22 mouse cellular contexts compared by ENCODE assay signal in genomic region chr12:80226101-80226500, GRCm38 (mm10). TPM values are rescaled to one million over a fixed set of nuclear protein-coding genes. Genes with fewer than 3 reads are reported as not detected.
DNase-seq lines count a peak whose midpoint lies in the region; ATAC-seq lines count a peak whose summit lies in the region.
"Had no signal": no experiment of that assay in that cellular context is flagged by ENCODE, and none has a peak within 500 bp of the region (broad histone marks: within the 10 kb centered on the region; RNA-seq: fewer than 3 reads in every experiment).

No protein-coding gene starts in this region.

- no peak overlapping the region for H3K4me2 ChIP-seq in heart, embryonic 11.5 days
- H3K4me2 ChIP-seq in intestine, embryonic 15.5 days (replicated peaks): no peak overlapping the region
- H3K4me2 ChIP-seq in intestine, embryonic 16.5 days (ENCODE audit: low read depth, low read length): no peak overlapping the region
- no peak overlapping the region for H3K4me2 ChIP-seq in lung, embryonic 16.5 days (ENCODE audit: low read depth, low read length)
- H3K4me2 ChIP-seq in forebrain, embryonic 15.5 days (replicated peaks): no peak overlapping the region
- H3K4me2 ChIP-seq: forebrain, embryonic 12.5 days; hindbrain, embryonic 13.5 days; kidney, embryonic 15.5 days; liver, embryonic 13.5 days had no signal

- no peak overlapping the region for H3K4me3 ChIP-seq in heart, embryonic 11.5 days (ENCODE audit: low read depth, low read length)
- H3K4me3 ChIP-seq in intestine, embryonic 15.5 days (replicated peaks): no peak overlapping the region
- H3K4me3 ChIP-seq in intestine, embryonic 16.5 days (ENCODE audit: low read length): no peak overlapping the region
- H3K4me3 ChIP-seq in lung, embryonic 16.5 days (ENCODE audit: low read length): no peak overlapping the region
- no peak overlapping the region for H3K4me3 ChIP-seq in forebrain, embryonic 15.5 days
- H3K4me3 ChIP-seq: erythroblast, embryonic 14.5 days; forebrain, embryonic 12.5 days; hindbrain, embryonic 13.5 days; kidney, embryonic 15.5 days; liver, embryonic 13.5 days had no signal

- H3K27ac ChIP-seq in heart, embryonic 11.5 days (ENCODE audit: low read depth, low read length): peak overlapping the region; percentile 12; the same call in 1 of the 2 replicates
- 0 out of 2 replicates have a peak overlapping the region, but pooled peaks have one; percentile 18 for H3K27ac ChIP-seq in intestine, embryonic 15.5 days
- H3K27ac ChIP-seq in intestine, embryonic 16.5 days (ENCODE audit: low read length): no peak overlapping the region
- H3K27ac ChIP-seq in lung, embryonic 16.5 days (ENCODE audit: low read length): 0 out of 2 replicates have a peak overlapping the region, but pooled peaks have one; percentile 18
- no peak overlapping the region for H3K27ac ChIP-seq in forebrain, embryonic 15.5 days (replicated peaks)
- H3K27ac ChIP-seq: forebrain, embryonic 12.5 days; hindbrain, embryonic 13.5 days; kidney, embryonic 15.5 days; liver, embryonic 13.5 days had no signal

- DNase-seq in heart, adult 11 months: no peak
- DNase-seq in lung, postnatal 14 days: no peak
- DNase-seq in c-Kit-positive CD71-positive TER-119-positive erythroid progenitor cells, embryonic 14.5 days (ENCODE audit: low spot score): no peak
- DNase-seq: adrenal gland, postnatal 25 days; cerebellum, adult 11 months; cerebellum, adult 9-11 months; gastrocnemius, postnatal 36 days; layer of hippocampus, adult 9-11 months; liver, embryonic 13.5 days; lung, postnatal 10 days; midbrain, embryonic 14.5 days; right cerebral cortex, postnatal 14 days had no signal

- H3K9me3 ChIP-seq in heart, embryonic 11.5 days (replicated peaks; ENCODE audit: control insufficient read depth, low read length): no peaks in the 10 kb centered on the region
- H3K9me3 ChIP-seq in intestine, embryonic 15.5 days: no peaks in the 10 kb centered on the region
- H3K9me3 ChIP-seq in intestine, embryonic 16.5 days (ENCODE audit: control insufficient read depth, low read length): no peaks in the 10 kb centered on the region
- no peaks in the 10 kb centered on the region for H3K9me3 ChIP-seq in lung, embryonic 16.5 days (ENCODE audit: control insufficient read depth, low read length)
- no peaks in the 10 kb centered on the region for H3K9me3 ChIP-seq in forebrain, embryonic 15.5 days
- H3K9me3 ChIP-seq: forebrain, embryonic 12.5 days; hindbrain, embryonic 13.5 days; kidney, embryonic 15.5 days; liver, embryonic 13.5 days had no signal

- no peak overlapping the region for H3K9ac ChIP-seq in heart, embryonic 11.5 days (ENCODE audit: low read depth, low read length)
- H3K9ac ChIP-seq in intestine, embryonic 15.5 days: no peak overlapping the region
- no peak overlapping the region for H3K9ac ChIP-seq in intestine, embryonic 16.5 days (ENCODE audit: low read depth, low read length)
- no peak overlapping the region for H3K9ac ChIP-seq in lung, embryonic 16.5 days (ENCODE audit: low read length)
- H3K9ac ChIP-seq in forebrain, embryonic 15.5 days (replicated peaks): no peak overlapping the region
- H3K9ac ChIP-seq: forebrain, embryonic 12.5 days; hindbrain, embryonic 13.5 days; kidney, embryonic 15.5 days; liver, embryonic 13.5 days had no signal

- H3K4me1 ChIP-seq in heart, embryonic 11.5 days (ENCODE audit: control insufficient read depth, insufficient read depth, low read length): peaks cover 82% of the 10 kb centered on the region
- peaks cover 85% of the 10 kb centered on the region for H3K4me1 ChIP-seq in intestine, embryonic 15.5 days (replicated peaks)
- H3K4me1 ChIP-seq in intestine, embryonic 16.5 days (ENCODE audit: control insufficient read depth, insufficient read depth, low read length): peaks cover 79% of the 10 kb centered on the region
- H3K4me1 ChIP-seq in lung, embryonic 16.5 days (replicated peaks; ENCODE audit: control insufficient read depth, insufficient read depth, low read length): peaks cover 84% of the 10 kb centered on the region
- peaks cover 45% of the 10 kb centered on the region for H3K4me1 ChIP-seq in forebrain, embryonic 15.5 days

- ATAC-seq in heart, embryonic 11.5 days (replicated peaks; ENCODE audit: insufficient number of reproducible peaks, low FRiP score, low TSS enrichment): no peak
- no peak for ATAC-seq in intestine, embryonic 15.5 days
- ATAC-seq in intestine, embryonic 16.5 days: no peak
- ATAC-seq in lung, embryonic 16.5 days (ENCODE audit: low read depth): no peak
- no peak for ATAC-seq in forebrain, embryonic 15.5 days (replicated peaks)
- ATAC-seq: CD4-positive, CD25-positive, alpha-beta regulatory T cell, adult 4 months had no signal

- 39% methylated on average over 2 of the region's 2 CpGs for WGBS in heart, embryonic 11.5 days (ENCODE audit: insufficient replicate concordance)
- WGBS in intestine, embryonic 15.5 days: 54% methylated on average over 2 of the region's 2 CpGs
- WGBS in intestine, embryonic 16.5 days: 70% methylated on average over 2 of the region's 2 CpGs
- 31% methylated on average over 2 of the region's 2 CpGs for WGBS in lung, embryonic 16.5 days
- 70% methylated on average over 2 of the region's 2 CpGs for WGBS in forebrain, embryonic 15.5 days

- no peaks in the 10 kb centered on the region for H3K27me3 ChIP-seq in heart, embryonic 11.5 days (ENCODE audit: control insufficient read depth, insufficient read depth, low read length)
- no peaks in the 10 kb centered on the region for H3K27me3 ChIP-seq in intestine, embryonic 15.5 days (replicated peaks)
- H3K27me3 ChIP-seq in intestine, embryonic 16.5 days (replicated peaks; ENCODE audit: control insufficient read depth, insufficient read depth, low read length): no peaks in the 10 kb centered on the region
- H3K27me3 ChIP-seq in lung, embryonic 16.5 days (ENCODE audit: control insufficient read depth, insufficient read depth, low read depth, low read length): no peaks in the 10 kb centered on the region
- H3K27me3 ChIP-seq in forebrain, embryonic 15.5 days: no peaks in the 10 kb centered on the region
- H3K27me3 ChIP-seq: forebrain, embryonic 12.5 days; hindbrain, embryonic 13.5 days; kidney, embryonic 15.5 days; liver, embryonic 13.5 days had no signal

- H3K36me3 ChIP-seq in heart, embryonic 11.5 days (ENCODE audit: control insufficient read depth, insufficient read depth, low read length): no peaks in the 10 kb centered on the region
- H3K36me3 ChIP-seq in intestine, embryonic 15.5 days: no peaks in the 10 kb centered on the region
- 0 out of 2 replicates have a peak, but pooled peaks cover 2% of the 10 kb centered on the region for H3K36me3 ChIP-seq in intestine, embryonic 16.5 days (ENCODE audit: control insufficient read depth, insufficient read depth, low read length)
- H3K36me3 ChIP-seq in lung, embryonic 16.5 days (ENCODE audit: control insufficient read depth, insufficient read depth, low read length): no peaks in the 10 kb centered on the region
- H3K36me3 ChIP-seq in forebrain, embryonic 15.5 days: no peaks in the 10 kb centered on the region
- H3K36me3 ChIP-seq: forebrain, embryonic 12.5 days; hindbrain, embryonic 13.5 days; liver, embryonic 13.5 days had no signal

RNA-seq across cellular contexts. Expression of gene Actn1, which starts 34.1 kb away (rescaled TPM):
- 53.2 and 54.1 TPM in 2 replicates for polyA plus RNA-seq in heart, embryonic 11.5 days (2014; fragmentation: Nextera tagmentation; extraction: Ambion mirVana)
- polyA plus RNA-seq in intestine, embryonic 15.5 days (2015; fragmentation: Nextera tagmentation; extraction: Ambion mirVana): 51.2 and 53.6 TPM in 2 replicates
- polyA plus RNA-seq in intestine, embryonic 16.5 days (2015; fragmentation: Nextera tagmentation; extraction: Ambion mirVana): 44.5 and 46.8 TPM in 2 replicates
- 49.2 and 49.9 TPM in 2 replicates for polyA plus RNA-seq in lung, embryonic 16.5 days (2015; fragmentation: Nextera tagmentation; extraction: Ambion mirVana)
- 8.8 and 8.9 TPM in 2 replicates for polyA plus RNA-seq in forebrain, embryonic 15.5 days (2015; fragmentation: Nextera tagmentation; extraction: Ambion mirVana)

Comparison
In these comparisons a context has a peak if more than half of its experiments do, and no peak if none do; other contexts are left out.
1. H3K27ac ChIP-seq: peak in heart, embryonic 11.5 days (single experiment), intestine, embryonic 15.5 days (single experiment) and lung, embryonic 16.5 days (single experiment); none in intestine, embryonic 16.5 days (single experiment) and forebrain, embryonic 15.5 days (single experiment).